Mouse (Mus musculus) limb, embryonic 14.5 days (tissue): Measurements from ENCODE around the gene Med6. TPM values are rescaled to one million over a fixed set of nuclear protein-coding genes. Genes with fewer than 3 reads are reported as not detected.
A peak's percentile ranks its signal among the peaks of the same experiment; 100 is the strongest.

Source experiments
- ATAC-seq: fragments of 200-750 bp; cut with Nextera tagmentation; 2 replicates; pipeline ENCODE4 v1.8.0; 2017; ENCODE audit warnings: low read depth, moderate number of reproducible peaks, moderate TSS enrichment; ENCODE audit not compliant: low FRiP score
- DNase-seq: peaks from one replicate; pipeline ENCODE4 v3.0.0-alpha.2; 2015; ENCODE audit warnings: low spot score
- H3K27ac ChIP-seq: fragments of 300-500 bp; sonication (generic); replicated peaks from 2 replicates; pipeline ENCODE4 v1.5.1; 2014; ENCODE audit warnings: low read depth, mild to moderate bottlenecking, low read length, moderate library complexity, mixed read lengths
- H3K27me3 ChIP-seq: fragments of 300-500 bp; sonication (generic); 2 replicates; pipeline ENCODE4 v1.6.1; 2014; ENCODE audit warnings: low read length, mixed read lengths; ENCODE audit not compliant: control insufficient read depth, insufficient read depth
- H3K36me3 ChIP-seq: fragments of 300-500 bp; sonication (generic); 2 replicates; pipeline ENCODE4 v1.6.1; 2014; ENCODE audit warnings: mild to moderate bottlenecking, low read length, moderate library complexity, mixed read lengths; ENCODE audit not compliant: control insufficient read depth, insufficient read depth
- H3K4me1 ChIP-seq: fragments of 300-500 bp; sonication (generic); 2 replicates; pipeline ENCODE4 v1.6.1; 2014; ENCODE audit warnings: antibody characterized with exemption, low read length, mixed read lengths; ENCODE audit not compliant: control insufficient read depth, insufficient read depth
- H3K4me2 ChIP-seq: fragments of 300-500 bp; sonication (generic); replicated peaks from 2 replicates; pipeline ENCODE4 v1.6.1; 2014; ENCODE audit warnings: low read depth, mild to moderate bottlenecking, low read length, moderate library complexity; ENCODE audit not compliant: severe bottlenecking
- H3K4me3 ChIP-seq: fragments of 300-500 bp; sonication (generic); replicated peaks from 2 replicates; pipeline ENCODE4 v1.5.1; 2014; ENCODE audit warnings: low read length
- H3K9ac ChIP-seq: fragments of 300-500 bp; sonication (generic); 2 replicates; pipeline ENCODE4 v1.6.1; 2014; ENCODE audit warnings: mild to moderate bottlenecking, low read depth, low read length, moderate library complexity; ENCODE audit not compliant: severe bottlenecking
- H3K9me3 ChIP-seq: fragments of 300-500 bp; sonication (generic); 2 replicates; pipeline ENCODE4 v1.6.1; 2016; ENCODE audit warnings: low read length; ENCODE audit not compliant: control insufficient read depth
- POLR2A ChIP-seq: fragments of 200-500 bp; IDR thresholded peaks from 2 replicates; pipeline ENCODE4 v1.8.0; 2012; ENCODE audit warnings: inconsistent platforms, mild to moderate bottlenecking, moderate library complexity, borderline replicate concordance; ENCODE audit not compliant: insufficient read depth, insufficient read length; ENCODE audit errors: extremely low read depth
- WGBS: fragments of 180-500 bp; shearing (Covaris S2); extraction: QIAGEN DNeasy Blood & Tissue Kit; methylation state at CpG from one replicate; pipeline ENCODE4 v1.1.7; 2014; 5-methylcytosine and 5-hydroxymethylcytosine counted together
- polyA plus RNA-seq, 2 experiments: library from polyadenylated mRNA; depleted of rRNA in 1 of 2; stranded (reverse) in 1 of 2; unstranded in 1 of 2; fragments of >200 nt; fragmentation: Nextera tagmentation in 1 of 2; extraction: Ambion mirVana in 1 of 2; gene quantifications; 2 replicates each; pipeline versions ENCODE4 v1.2.1 to v1.2.3; 2012 to 2014

The Med6 gene
- polyA plus RNA-seq, 2 experiments: 57.5 to 73.1 TPM

DNA sequence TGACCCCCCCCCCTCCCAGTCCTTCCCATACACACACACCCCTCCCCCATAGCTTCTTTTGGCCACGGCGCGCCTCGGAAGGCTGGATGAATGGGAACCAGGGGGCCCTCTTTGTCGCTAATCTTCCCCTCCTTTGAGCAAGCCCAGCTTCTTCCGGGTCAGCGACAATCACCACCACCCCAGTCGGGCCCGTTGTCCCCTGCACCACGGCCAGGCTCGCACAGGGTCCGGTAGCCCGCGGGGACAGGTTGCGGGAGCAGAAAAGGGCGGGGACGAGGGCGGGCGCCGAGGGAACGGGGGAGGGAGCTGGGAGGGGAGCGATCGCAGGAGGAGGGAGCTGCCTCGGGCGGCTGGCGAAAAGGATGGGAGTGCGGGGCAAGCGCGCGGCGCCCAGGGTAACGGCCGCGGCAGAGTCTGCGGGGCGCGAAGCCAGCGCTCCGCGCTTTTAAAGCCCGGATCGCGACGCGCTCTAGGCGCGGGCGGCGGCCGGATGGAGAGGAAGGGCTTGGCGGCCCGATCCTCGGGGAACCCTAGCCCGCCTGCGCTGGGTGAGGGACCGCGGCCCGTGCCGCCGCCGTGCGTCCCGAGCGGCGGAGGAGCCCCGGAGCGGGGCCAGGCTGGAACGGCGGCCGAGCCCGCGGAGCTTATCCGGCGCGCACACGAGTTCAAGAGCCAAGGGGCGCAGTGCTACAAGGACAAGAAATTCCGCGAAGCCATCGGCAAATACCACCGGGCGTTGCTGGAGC lies 36.3 kb upstream of the Med6 start, which contains the start of gene Ttc9:
Gene Ttc9, plus strand, starts transcription at position 335 of the 746 bp plus-strand sequence.
- peak within 1 kb of the TSS; percentile 97 for H3K4me2 ChIP-seq
- H3K9ac ChIP-seq: peak within 1 kb of the TSS; percentile 55
- no peaks in the 10 kb centered on the region for H3K9me3 ChIP-seq
- peaks cover 52% of the 10 kb centered on the region for H3K27me3 ChIP-seq
- no peaks in the 10 kb centered on the region for H3K36me3 ChIP-seq
- H3K27ac ChIP-seq: no peak within 1 kb of the TSS
- 1% methylated on average over 76 of the region's 82 CpGs for WGBS
- peak; percentile 19; the same call in 1 of the 2 replicates for ATAC-seq
- no peak for DNase-seq
- TF ChIP-seq POLR2A: no peak
- no peaks in the 10 kb centered on the region; the same call in 1 of the 2 replicates for H3K4me1 ChIP-seq
- peak within 1 kb of the TSS; percentile 53 for H3K4me3 ChIP-seq

DNA sequence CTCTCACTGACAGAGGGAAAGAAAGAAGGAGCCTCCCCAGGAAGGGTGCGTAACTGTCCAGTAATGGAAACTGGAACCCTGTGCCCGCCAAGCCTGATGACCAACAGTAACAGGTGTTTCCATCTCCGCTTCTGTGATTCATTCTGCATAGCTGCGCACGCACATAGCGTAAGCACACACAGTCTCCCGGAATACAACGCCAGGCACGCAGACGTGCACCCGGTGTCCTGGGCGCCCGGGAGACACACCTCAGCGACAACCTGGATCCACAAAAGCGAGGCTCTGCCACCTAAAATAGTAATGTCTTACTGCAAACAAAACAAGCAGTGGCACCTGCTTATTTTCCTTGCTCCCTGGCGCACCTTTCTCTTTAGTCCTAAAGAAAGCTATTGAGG lies 35.7 kb upstream of the Med6 start:
- no peak overlapping the region for H3K27ac ChIP-seq
- peaks cover 52% of the 10 kb centered on the region for H3K27me3 ChIP-seq
- H3K4me1 ChIP-seq: no peaks in the 10 kb centered on the region; the same call in 1 of the 2 replicates
- peak overlapping the region; percentile 97 for H3K4me2 ChIP-seq
- H3K36me3 ChIP-seq: no peaks in the 10 kb centered on the region
- ATAC-seq (peak; percentile 57; the same call in 1 of the 2 replicates), DNase-seq (peak; percentile 41)
- H3K4me3 ChIP-seq: peak overlapping the region; percentile 53
- no peak overlapping the region for H3K9ac ChIP-seq
- WGBS: 2% methylated on average over 16 of the region's 16 CpGs
- TF ChIP-seq POLR2A: no peak
- no peaks in the 10 kb centered on the region for H3K9me3 ChIP-seq

DNA sequence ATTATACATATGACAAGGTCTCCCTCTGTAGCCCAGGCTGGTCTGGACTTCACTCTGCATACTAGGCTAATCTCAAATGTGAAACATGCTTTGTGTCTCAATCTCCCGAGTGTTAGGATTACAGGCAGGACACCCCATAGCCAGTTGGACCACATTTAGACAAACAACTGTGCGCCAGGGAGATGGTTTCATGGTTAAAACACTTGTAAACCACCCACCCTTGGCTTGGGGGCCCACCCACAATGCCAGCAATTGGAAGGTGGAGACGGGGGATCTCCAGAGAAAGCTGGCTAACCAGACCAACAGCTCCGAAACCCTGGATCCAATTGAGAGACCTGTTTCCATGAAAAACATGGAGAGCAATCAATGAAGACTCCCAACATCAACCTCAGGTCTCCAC lies 33.3 kb upstream of the Med6 start:
- Histone ChIP-seq H3K36me3 (no peaks in the 10 kb centered on the region), H3K4me3 (no peak overlapping the region), H3K4me1 (no peaks in the 10 kb centered on the region; the same call in 1 of the 2 replicates), H3K9me3 (no peaks in the 10 kb centered on the region), H3K4me2 (no peak overlapping the region), H3K9ac (no peak overlapping the region), H3K27me3 (peaks cover 43% of the 10 kb centered on the region), H3K27ac (no peak overlapping the region)
- no peak for TF ChIP-seq POLR2A
- ATAC-seq (no peak), DNase-seq (no peak)
- WGBS: 79% methylated on average over 4 of the region's 4 CpGs

DNA sequence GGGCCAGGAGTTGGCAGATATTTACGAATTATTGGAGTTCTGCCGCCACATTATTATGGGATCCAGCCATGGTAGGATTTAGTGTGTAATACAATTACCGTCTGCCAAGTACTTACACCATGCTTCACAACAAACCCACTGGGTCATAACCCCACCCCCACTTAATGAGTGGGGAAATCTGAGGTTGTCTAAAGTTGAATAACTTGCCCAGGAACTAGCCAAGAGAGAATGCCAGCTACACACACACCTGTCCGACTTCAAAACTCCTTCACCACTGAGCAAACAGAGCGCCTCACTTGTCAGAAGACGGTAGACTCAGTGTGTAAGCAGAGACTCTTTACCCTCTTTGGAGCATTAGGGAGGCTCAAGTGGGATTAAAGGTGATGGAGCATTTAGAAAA lies 32.6 kb upstream of the Med6 start:
- Histone ChIP-seq H3K4me3 (no peak overlapping the region), H3K4me1 (no peaks in the 10 kb centered on the region; the same call in 1 of the 2 replicates), H3K36me3 (no peaks in the 10 kb centered on the region), H3K4me2 (no peak overlapping the region), H3K27ac (no peak overlapping the region), H3K27me3 (peaks cover 37% of the 10 kb centered on the region), H3K9me3 (no peaks in the 10 kb centered on the region), H3K9ac (no peak overlapping the region)
- no peak for ATAC-seq
- no peak for TF ChIP-seq POLR2A
- no peak for DNase-seq
- 74% methylated on average over 6 of the region's 6 CpGs for WGBS

DNA sequence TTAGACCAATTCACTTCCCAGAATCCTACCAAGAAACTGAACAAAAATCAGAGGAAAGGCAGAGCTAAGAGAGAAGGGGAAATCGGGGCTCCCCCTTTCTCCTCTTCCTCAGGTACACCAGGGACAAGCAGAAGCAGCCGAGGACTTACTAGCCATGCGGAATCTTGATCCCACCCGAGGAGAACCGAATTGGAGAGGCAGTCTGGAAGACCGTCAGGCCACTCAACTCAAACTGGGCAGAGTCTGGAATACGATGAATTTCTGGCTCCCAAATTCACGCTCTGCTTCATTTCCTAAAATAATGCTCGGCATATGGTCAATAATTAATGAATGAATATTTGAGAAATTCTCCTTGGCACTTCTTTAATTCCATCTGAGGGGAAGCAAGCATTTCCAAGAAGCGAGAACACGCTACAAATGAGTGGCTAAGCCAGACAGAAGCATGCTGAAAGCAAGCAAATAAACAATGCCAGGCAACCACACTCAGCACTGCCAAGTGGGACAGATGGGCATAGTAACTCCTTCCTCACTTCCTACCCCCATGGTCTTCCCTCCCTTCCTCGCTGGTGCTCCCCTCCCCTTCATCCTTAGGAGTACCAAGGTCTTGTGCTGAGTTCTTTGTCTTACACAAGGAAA lies 31.5 kb upstream of the Med6 start:
- H3K4me2 ChIP-seq: no peak overlapping the region
- peaks cover 26% of the 10 kb centered on the region for H3K27me3 ChIP-seq
- no peak for DNase-seq

More for the DNA sequence above, 31.5 kb upstream of the Med6 start:
- Histone ChIP-seq H3K9me3 (no peaks in the 10 kb centered on the region), H3K4me3 (no peak overlapping the region), H3K9ac (no peak overlapping the region), H3K27ac (no peak overlapping the region), H3K36me3 (no peaks in the 10 kb centered on the region), H3K4me1 (no peaks in the 10 kb centered on the region)
- ATAC-seq: no peak
- no peak for TF ChIP-seq POLR2A
- WGBS: 78% methylated on average over 12 of the region's 12 CpGs
